Mouse (Mus musculus): Measurements from ENCODE around the gene Ldb2.

DNA sequence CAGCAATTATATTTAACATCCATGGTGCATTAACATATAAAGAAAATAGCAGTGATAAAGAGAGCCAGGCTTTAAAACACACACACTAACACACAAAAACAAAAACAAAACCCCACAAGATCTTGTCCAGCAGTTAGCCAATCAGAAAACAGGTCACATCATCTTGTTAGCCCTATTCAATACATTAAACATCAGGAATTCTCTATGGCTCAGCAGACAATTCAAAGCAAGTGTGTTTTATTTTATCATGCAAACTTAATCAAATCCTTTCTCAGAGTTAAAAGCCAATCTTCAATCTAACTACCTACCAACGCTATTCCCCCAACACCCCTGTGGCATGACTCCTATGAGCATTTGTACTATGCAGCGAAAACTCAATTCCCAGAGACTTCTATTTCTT is 1.4 kb downstream of the Ldb2 start:
- no peak for TF ChIP-seq CTCF (IDR thresholded peaks at IDR 0.05; ENCODE audit: low read depth)
- no peak for TF ChIP-seq EP300 (IDR thresholded peaks at IDR 0.05; ENCODE audit: low read depth)

Measured in liver, postnatal 0 days (tissue).